Mouse (Mus musculus): Measurements from ENCODE around the gene Bclaf1. TPM values are rescaled to one million over a fixed set of nuclear protein-coding genes. Genes with fewer than 3 reads are reported as not detected.

Gene Bclaf1
- polyA plus RNA-seq (2021; fragmentation: Nextera tagmentation): 32.1 and 41.6 TPM in 2 replicates
- long read RNA-seq, experiment 1, full-length matches to known transcripts: 3 of 93 reads
- long read RNA-seq, experiment 1, partial matches to known transcripts: 73 of 93 reads
- long read RNA-seq, experiment 1, other reads (novel, unspliced or antisense): 17 of 93 reads
- long read RNA-seq, experiment 2, full-length matches to known transcripts: 176 of 347 reads
- long read RNA-seq, experiment 2, partial matches to known transcripts: 137 of 347 reads
- long read RNA-seq, experiment 2, other reads (novel, unspliced or antisense): 34 of 347 reads

DNA sequence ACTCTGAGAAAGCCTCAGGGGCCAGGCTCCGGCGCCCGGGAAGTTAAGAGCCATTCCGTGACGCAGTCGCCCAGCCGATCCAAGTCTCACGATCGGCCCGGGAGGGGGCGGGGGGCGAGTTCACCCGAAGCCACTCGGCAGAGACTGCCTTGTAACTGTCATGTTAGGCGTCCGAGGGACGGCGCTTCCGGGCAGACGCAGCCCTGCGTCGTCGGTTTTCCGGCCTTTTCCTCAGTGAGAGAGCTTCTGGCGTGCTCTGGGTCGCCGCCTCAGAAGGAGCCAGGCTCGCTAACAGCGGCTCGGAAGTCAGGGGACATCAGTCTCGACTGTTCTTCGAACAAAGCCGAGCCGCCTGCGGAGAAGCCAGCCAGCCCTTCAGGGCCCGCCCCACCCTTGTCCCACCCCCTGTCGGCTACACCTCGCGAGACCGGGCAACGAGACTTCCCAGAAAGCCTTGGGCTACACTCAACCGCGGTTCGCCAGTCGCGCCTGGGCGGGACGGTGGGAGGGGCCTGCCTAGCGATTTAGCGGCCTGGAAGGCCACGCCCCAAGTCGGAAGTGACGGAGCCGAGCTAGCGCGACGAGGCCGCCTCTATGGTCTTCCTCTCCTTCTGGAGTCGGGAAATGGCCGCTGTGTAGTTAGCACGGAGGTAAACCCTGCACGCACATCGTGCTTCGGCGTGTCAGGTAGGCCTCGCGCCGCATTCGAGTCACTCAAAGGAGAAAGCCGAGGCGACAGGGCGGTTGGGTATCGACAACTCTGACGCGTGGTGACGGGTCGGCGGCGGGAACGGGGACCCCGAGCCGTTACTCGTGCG, at the start of gene Bclaf1:
Bclaf1 (plus strand) TSS at position 552 of the 818 bp plus-strand sequence.

DNA sequence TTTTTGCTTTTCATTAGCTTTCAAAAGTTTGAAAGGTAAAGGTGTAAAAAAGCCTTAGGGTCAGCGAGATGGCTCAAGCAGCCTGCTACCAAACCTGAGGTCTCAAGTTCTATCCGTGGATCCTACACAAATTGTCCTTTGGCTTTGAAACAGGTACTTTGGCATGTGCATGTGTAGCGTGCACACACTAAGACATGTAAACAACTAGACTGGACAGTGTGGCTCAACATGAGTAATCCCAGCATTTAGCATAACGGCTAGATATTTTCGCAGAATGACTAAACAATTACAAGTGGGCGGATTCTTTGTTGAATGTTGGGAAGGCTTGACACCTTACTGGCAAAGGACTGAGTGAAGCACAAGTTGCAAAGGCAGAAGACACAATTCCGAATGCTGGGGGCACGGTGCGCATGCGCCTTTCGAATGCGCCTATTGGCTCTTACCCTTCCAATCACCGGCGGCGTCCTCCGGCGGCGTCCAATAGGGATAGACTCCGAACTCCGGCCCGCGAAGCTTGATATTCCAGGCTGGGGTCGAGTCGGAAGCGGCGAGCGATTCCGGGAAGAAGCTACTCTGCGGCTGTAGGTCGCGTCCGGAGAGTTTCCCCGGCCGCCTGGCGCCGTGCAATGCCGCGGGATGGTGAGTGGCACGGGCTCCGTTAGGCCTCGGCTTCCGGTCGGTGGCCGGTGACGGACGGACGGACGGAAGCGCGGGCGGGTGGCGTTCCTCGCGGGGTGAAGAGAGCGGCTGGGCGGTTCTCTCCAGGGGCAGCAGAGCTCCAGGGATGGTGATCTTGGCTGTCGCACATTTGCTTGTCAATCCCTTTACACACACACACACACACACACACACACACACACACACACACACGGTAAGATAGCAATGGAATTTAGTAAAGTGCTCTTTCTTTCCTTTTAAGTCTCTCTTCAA, 35.3 kb downstream of the Bclaf1 start, which contains the start of gene Mtfr2:
Mtfr2 (plus strand) TSS at position 486 of the 930 bp plus-strand sequence.

Small RNAs within 50 kb of the gene (microRNA-seq; reads per million reads assigned to microRNA genes)
- gene Mir6413: not detected

Other genes with a start within 250 kb of the Bclaf1 start
- gene Map7, start 164.0 kb upstream of the Bclaf1 start, polyA plus RNA-seq (2021; fragmentation: Nextera tagmentation): 16.7 and 18.0 TPM in 2 replicates
- gene Mtfr2, start 35.3 kb downstream of the Bclaf1 start, polyA plus RNA-seq (2021; fragmentation: Nextera tagmentation): not detected in 2 replicates

All from layer of hippocampus, adult 6 months (tissue).